Mouse (Mus musculus): ENCODE measurements around the gene Gm5127.

The Gm5127 gene

DNA sequence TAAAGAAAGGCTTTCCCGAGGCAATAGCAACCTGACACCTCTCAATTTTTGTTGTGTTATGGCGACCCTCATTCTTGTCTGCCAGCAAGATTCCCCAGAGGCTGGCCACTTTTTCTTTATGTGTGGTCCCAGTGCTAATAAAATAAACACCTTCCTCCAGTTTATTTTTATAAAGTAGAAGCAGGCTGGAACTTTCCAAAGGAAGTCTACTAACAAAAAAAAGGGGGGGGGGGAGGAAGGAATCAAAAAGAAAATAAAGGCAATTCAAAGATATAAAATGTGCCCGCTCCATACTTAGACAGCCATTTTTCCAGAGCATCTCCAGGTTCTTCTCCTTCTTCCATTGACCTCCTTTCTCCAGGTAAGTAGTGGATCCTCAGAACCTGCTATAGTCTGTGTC is at the start of gene Gm5127:
Gm5127 (plus strand) TSS at position 301 of the 400 bp plus-strand sequence.
- DNase-seq (ENCODE audit: low read depth, low spot score), result no peak

DNA sequence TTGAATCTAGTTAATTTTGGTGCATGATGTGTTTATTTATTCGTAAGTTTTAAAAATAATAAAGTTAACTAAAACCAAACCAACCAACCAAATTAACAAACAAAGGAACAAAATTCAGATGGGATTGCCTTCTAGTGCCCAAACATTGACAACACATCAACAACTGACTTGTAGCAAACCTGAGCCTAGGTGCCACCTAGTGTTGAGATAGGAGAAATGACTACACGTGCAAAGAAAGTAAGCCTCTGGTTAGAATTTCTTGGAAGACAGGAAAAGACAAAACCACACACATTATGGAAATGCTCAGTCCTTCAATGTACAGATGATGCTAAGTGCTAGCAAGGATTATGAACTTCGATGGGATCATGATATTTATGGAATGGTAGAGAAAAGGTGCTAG is 46.6 kb upstream of the Gm5127 start:
- no peak for DNase-seq (ENCODE audit: low read depth, low spot score)

- no peak for DNase-seq (ENCODE audit: low read depth, low spot score)
These were observed 27.5 kb upstream of the Gm5127 start for GRCm38 (mm10) chrX:106555457-106555856.

- no peak for DNase-seq (ENCODE audit: low read depth, low spot score)
These were observed 4.0 kb upstream of the Gm5127 start for GRCm38 (mm10) chrX:106578966-106579365.

DNA sequence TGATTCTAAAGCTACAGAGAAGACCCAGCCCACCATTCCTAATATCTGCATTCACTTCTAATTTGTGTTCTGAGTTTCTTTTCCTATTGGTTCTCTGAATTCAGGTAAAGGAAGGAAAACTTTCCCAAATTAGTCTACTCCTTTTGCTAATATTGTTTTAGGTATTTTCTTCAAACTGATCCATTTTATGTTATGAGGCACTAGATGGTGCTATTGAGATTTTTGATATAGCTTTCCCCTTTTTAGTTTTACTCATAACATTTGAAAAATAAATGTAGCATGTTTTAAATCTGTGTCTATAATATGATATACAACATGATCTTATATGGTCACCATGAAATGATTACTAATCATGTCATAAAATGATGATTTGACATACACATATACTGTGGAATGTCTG is 2.6 kb upstream of the Gm5127 start:
- DNase-seq (ENCODE audit: low read depth, low spot score), result no peak

DNA sequence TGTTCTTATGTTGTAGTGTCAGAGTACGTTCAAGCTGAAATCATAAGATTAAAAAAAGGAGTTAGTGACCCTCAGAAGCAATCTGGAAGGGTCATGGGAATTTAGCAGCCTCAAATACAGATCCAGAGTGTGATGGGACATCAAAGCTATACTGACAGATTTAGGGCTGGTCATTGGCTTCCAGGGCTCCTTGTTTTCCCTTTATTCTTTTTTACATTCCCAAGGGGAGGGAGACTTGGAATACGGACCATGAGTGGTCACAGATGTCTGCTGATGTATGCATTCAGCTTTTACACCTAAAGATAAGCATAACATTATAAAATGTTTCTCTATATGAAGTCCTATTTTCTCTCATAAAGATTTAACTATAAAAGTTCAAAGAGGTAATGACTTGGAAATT is 789 bp upstream of the Gm5127 start:
- DNase-seq (ENCODE audit: low read depth, low spot score), result no peak

DNA sequence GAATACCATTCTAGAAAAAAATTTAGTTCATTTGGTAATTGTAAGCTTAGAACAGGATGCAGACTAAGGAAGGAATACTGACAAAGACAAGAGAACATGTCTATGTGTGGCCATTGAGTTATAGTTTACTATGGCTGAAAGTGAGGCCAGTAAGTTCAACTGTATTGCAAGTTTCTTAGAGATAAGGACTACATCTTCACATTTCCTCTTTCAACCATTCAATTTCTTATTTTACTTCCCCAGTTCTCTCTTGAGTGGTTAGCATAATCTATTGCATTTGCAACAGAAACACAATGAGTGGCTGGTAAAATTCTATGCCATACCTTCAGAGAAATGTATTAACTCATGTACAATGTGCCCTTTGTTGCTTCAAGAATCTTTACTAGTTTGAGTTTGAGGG is 10.9 kb downstream of the Gm5127 start:
- DNase-seq (ENCODE audit: low read depth, low spot score), result no peak

DNA sequence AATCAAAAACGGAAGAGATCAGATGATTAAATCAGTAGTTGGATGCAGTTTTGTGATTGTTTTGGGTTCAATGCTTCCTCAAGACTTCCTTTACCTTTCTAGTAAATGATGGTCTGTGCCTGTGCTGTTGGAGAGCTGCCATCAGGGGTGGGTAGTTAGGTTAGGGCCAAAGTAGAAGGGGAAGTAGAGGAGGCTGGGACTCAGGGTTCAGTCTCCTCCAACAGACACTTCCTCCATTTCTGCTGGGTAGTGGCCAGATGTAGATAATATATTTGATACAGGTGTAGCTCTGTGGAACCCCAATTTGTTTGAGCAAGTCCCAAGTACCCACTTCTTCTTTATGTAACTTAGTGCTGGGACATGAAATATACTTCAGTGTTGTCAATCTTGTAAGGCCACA is 12.9 kb downstream of the Gm5127 start:
- no peak for DNase-seq (ENCODE audit: low read depth, low spot score)

DNA sequence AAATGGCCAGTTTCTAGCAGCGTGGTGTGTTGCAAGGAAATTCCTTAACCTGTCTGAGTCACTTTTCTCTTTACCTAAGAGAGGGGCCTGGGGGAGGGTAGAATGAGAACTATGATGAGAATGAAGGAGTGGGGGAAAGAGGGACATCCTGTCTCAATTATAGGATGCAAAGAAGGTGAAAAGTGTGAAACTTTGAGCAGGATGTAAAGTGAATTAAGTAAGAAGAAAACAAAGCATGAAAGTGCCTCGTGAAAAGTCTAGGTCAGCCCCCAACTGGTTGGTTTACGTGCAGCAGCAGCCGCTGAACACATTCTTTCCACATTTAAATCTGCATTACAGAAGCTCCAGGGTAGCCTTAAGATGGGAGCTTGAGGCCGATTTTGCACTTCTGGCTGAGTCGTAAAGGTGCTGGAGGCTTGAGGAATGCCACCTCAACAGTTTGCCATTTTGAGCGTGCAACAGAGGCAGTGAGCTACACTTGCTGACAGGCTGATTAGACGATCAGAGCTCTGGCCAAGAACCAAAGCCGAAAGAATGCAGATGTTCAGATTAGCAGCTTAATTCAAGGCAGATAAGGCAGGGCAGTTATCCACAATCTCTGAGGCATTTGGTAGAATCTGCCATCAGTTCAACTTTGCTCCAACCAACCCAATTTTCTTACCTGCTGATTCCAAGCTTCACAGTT is 19.7 kb downstream of the Gm5127 start:
- DNase-seq (ENCODE audit: low read depth, low spot score), result no peak

GRCm38 (mm10) chrX:106603386-106603785 is 20.4 kb downstream of the Gm5127 start, which contains the start of gene Cysltr1:
Cysltr1 (minus strand) TSS chrX:106603679.
- DNase-seq (ENCODE audit: low read depth, low spot score), result no peak

- no peak for DNase-seq (ENCODE audit: low read depth, low spot score)
These were observed 39.5 kb downstream of the Gm5127 start for GRCm38 (mm10) chrX:106622512-106622911.

GRCm38 (mm10) chrX:106623667-106624066 is 40.7 kb downstream of the Gm5127 start:
- no peak for DNase-seq (ENCODE audit: low read depth, low spot score)

- no peak for DNase-seq (ENCODE audit: low read depth, low spot score)
These were observed 45.5 kb downstream of the Gm5127 start for GRCm38 (mm10) chrX:106628514-106628913.

DNA sequence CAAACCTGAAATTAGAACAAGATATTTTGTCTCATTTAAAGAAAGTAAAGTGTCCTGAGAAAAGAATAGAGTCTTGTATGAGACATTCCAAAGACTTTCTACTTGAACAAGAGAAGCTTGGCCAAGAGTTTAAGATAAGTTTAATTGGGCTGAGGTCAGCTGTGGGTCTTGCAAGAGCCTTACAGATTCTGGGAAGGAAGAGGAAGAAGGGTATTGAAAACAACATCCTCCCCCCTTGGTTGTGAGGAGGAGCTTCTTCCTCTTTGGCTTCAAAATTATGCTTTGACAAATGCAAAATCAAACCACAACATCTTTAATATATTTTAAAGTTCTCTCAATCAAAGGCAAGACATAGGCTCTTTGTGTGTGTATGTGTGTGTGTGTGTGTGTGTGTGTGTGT is 50.6 kb downstream of the Gm5127 start:
- DNase-seq (ENCODE audit: low read depth, low spot score), result no peak

- no peak for DNase-seq (ENCODE audit: low read depth, low spot score)
These were observed 52.0 kb downstream of the Gm5127 start for GRCm38 (mm10) chrX:106634799-106635541.

- no peak for DNase-seq (ENCODE audit: low read depth, low spot score)
These were observed 79.1 kb downstream of the Gm5127 start for GRCm38 (mm10) chrX:106662101-106662500.

DNA sequence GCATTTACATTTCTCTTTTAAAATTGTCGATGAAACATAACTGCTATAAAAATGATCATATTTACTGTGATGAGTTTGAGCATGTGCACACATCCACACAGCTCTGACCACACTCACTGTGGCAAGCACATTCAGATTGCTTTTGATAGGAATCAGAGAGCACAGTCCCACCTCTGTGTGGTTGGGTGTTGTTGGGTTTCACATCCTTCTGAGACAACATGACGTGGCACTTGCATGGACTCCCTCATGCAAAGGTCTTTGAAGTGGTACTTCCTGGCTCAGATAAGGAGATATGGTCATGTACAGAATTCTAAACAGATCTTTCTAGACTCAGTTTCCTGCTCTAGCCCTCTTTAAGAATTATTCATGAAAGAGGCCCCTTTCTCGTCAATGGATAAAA is 121.6 kb downstream of the Gm5127 start:
- DNase-seq (ENCODE audit: low read depth, low spot score), result no peak

GRCm38 (mm10) chrX:106717160-106717559 is 134.2 kb downstream of the Gm5127 start:
- no peak for DNase-seq (ENCODE audit: low read depth, low spot score)

- DNase-seq (ENCODE audit: low read depth, low spot score), result no peak
These were observed 159.3 kb downstream of the Gm5127 start for GRCm38 (mm10) chrX:106742241-106742640.

GRCm38 (mm10) chrX:106755272-106755671 is 172.3 kb downstream of the Gm5127 start:
- DNase-seq (ENCODE audit: low read depth, low spot score), result no peak

Measured in c-Kit-negative CD71-positive TER-119-positive erythroid progenitor cells, embryonic 14.5 days (primary cell).